Mouse (Mus musculus) myocyte (in vitro differentiated cells): ENCODE results near the gene Csad. TPM values are rescaled to one million over a fixed set of nuclear protein-coding genes. Genes with fewer than 3 reads are reported as not detected.
A peak's percentile ranks its signal among the peaks of the same experiment; 100 is the strongest.

Experiments used
- H3K27me3 ChIP-seq: one replicate; pipeline ENCODE4 v1.6.1; 2011; ENCODE audit not compliant: control insufficient read depth, insufficient read depth, insufficient read length
- H3K36me3 ChIP-seq: one replicate; pipeline ENCODE4 v1.6.1; 2011; ENCODE audit not compliant: control insufficient read depth, insufficient read depth
- H3K4me2 ChIP-seq: one replicate; pipeline ENCODE4 v1.6.1; 2011; ENCODE audit warnings: low read depth, control low read depth
- H3K4me3 ChIP-seq: one replicate; pipeline ENCODE4 v1.5.1; 2011; ENCODE audit warnings: mild to moderate bottlenecking, control low read depth, moderate library complexity
- H3K79me2 ChIP-seq: one replicate; pipeline ENCODE4 v1.6.1; 2011; ENCODE audit not compliant: control insufficient read depth, insufficient read depth
- H3ac ChIP-seq: one replicate; pipeline ENCODE4 v1.6.1; 2011; ENCODE audit not compliant: control insufficient read depth, insufficient read length
- CEBPB ChIP-seq: IDR thresholded peaks from 2 replicates; pipeline ENCODE4 v1.6.1; 2011; ENCODE audit warnings: mild to moderate bottlenecking, moderate library complexity; ENCODE audit not compliant: poor library complexity, insufficient read depth, severe bottlenecking
- E2F4 ChIP-seq: IDR thresholded peaks from one replicate; pipeline ENCODE4 v1.6.1; 2011; ENCODE audit warnings: mild to moderate bottlenecking, control low read depth, moderate library complexity; ENCODE audit not compliant: insufficient read depth
- MAX ChIP-seq: IDR thresholded peaks from one replicate; pipeline ENCODE4 v1.6.1; 2011; ENCODE audit warnings: low read depth, mild to moderate bottlenecking, control low read depth
- MYOD1 ChIP-seq, 3 experiments: IDR thresholded peaks; one replicate each; pipeline ENCODE4 v1.6.1; 2011; ENCODE audit warnings: control low read depth in 2 of 3, low read depth in 2 of 3, mild to moderate bottlenecking in 2 of 3, moderate library complexity in 1 of 3; ENCODE audit not compliant: insufficient read length in 2 of 3, control insufficient read depth in 1 of 3
- MYOG ChIP-seq, 3 experiments: IDR thresholded peaks; one replicate each; pipeline ENCODE4 v1.6.1; 2011; ENCODE audit warnings: control low read depth in 2 of 3, low read depth in 2 of 3, mild to moderate bottlenecking in 2 of 3; ENCODE audit not compliant: insufficient read length in 2 of 3, control insufficient read depth in 1 of 3, insufficient read depth in 1 of 3
- POLR2A ChIP-seq: IDR thresholded peaks from one replicate; pipeline ENCODE4 v1.6.1; 2011; ENCODE audit warnings: low read depth, mild to moderate bottlenecking, control low read depth, moderate library complexity; ENCODE audit not compliant: insufficient read length
- POLR2AphosphoS2 ChIP-seq: IDR thresholded peaks from one replicate; pipeline ENCODE4 v1.6.1; 2011; ENCODE audit warnings: low read depth, control low read depth; ENCODE audit not compliant: insufficient read length
- REST ChIP-seq: IDR thresholded peaks from one replicate; pipeline ENCODE4 v1.6.1; 2011; ENCODE audit warnings: mild to moderate bottlenecking, control low read depth, moderate library complexity; ENCODE audit not compliant: insufficient read depth, insufficient read length
- SRF ChIP-seq: IDR thresholded peaks from one replicate; pipeline ENCODE4 v1.6.1; 2011; ENCODE audit warnings: low read depth; ENCODE audit not compliant: control insufficient read depth, insufficient read length
- TCF12 ChIP-seq: IDR thresholded peaks from one replicate; pipeline ENCODE4 v1.6.1; 2011; ENCODE audit warnings: mild to moderate bottlenecking, control low read depth; ENCODE audit not compliant: poor library complexity, insufficient read depth, severe bottlenecking
- TCF3 ChIP-seq: IDR thresholded peaks from one replicate; pipeline ENCODE4 v1.6.1; 2011; ENCODE audit warnings: low read depth, control low read depth; ENCODE audit not compliant: insufficient read length
- USF1 ChIP-seq: IDR thresholded peaks from one replicate; pipeline ENCODE4 v1.6.1; 2011; ENCODE audit warnings: low read depth, mild to moderate bottlenecking, control low read depth, moderate library complexity
- polyA plus RNA-seq: library from polyadenylated mRNA; unstranded; fragments of >200 nt; fragmentation: generic; extraction: Trizol; gene quantifications from one replicate; pipeline ENCODE4 v1.2.1, GENCODE M21; 2012; ENCODE audit warnings: missing spikeins

The Csad gene
- polyA plus RNA-seq, 1 experiment, result 18.8 TPM

- Histone ChIP-seq H3K79me2 (no peaks in the 10 kb centered on the region), H3K27me3 (no peaks in the 10 kb centered on the region), H3K36me3 (no peaks in the 10 kb centered on the region), H3ac (no peak overlapping the region), H3K4me2 (no peak overlapping the region), H3K4me3 (no peak overlapping the region)
- TF ChIP-seq SRF (no peak), TCF3 (no peak), CEBPB (no peak), TCF12 (no peak), USF1 (no peak), MYOD1 (IDR thresholded peaks at IDR 0.05; ENCODE audit: control insufficient read depth in 1 of 3, insufficient read length in 2 of 3, low read depth in 2 of 3) (no peak), POLR2A (no peak), MAX (no peak), POLR2AphosphoS2 (no peak), MYOG (IDR thresholded peaks at IDR 0.05; ENCODE audit: control insufficient read depth in 1 of 3, insufficient read depth in 1 of 3, insufficient read length in 2 of 3, low read depth in 2 of 3) (no peak), REST (no peak), E2F4 (no peak)
Measured at GRCm38 (mm10) chr15:102173581-102173980, 30.9 kb downstream of the Csad start.

- no peaks in the 10 kb centered on the region for H3K27me3 ChIP-seq
- H3K79me2 ChIP-seq, result no peaks in the 10 kb centered on the region
- no peak overlapping the region for H3ac ChIP-seq
- H3K4me2 ChIP-seq, result no peak overlapping the region
- TF ChIP-seq SRF (no peak), TCF12 (no peak), MYOD1 (IDR thresholded peaks at IDR 0.05; ENCODE audit: control insufficient read depth in 1 of 3, insufficient read length in 2 of 3, low read depth in 2 of 3) (no peak), CEBPB (no peak), POLR2AphosphoS2 (no peak), E2F4 (no peak), REST (no peak), POLR2A (no peak), TCF3 (no peak), USF1 (no peak), MYOG (IDR thresholded peaks at IDR 0.05; ENCODE audit: control insufficient read depth in 1 of 3, insufficient read depth in 1 of 3, insufficient read length in 2 of 3, low read depth in 2 of 3) (no peak), MAX (no peak)
- no peaks in the 10 kb centered on the region for H3K36me3 ChIP-seq
- H3K4me3 ChIP-seq, result no peak overlapping the region
Measured at GRCm38 (mm10) chr15:102169064-102169463, 35.5 kb downstream of the Csad start.

- Histone ChIP-seq H3K36me3 (no peaks in the 10 kb centered on the region), H3K4me3 (no peak overlapping the region), H3ac (no peak overlapping the region), H3K79me2 (no peaks in the 10 kb centered on the region), H3K27me3 (no peaks in the 10 kb centered on the region), H3K4me2 (peak overlapping the region; percentile 55)
- TF ChIP-seq MYOG (IDR thresholded peaks at IDR 0.05; ENCODE audit: control insufficient read depth in 1 of 3, insufficient read depth in 1 of 3, insufficient read length in 2 of 3, low read depth in 2 of 3) (peak in 1 of 3 experiments; percentile 26), POLR2A (no peak), CEBPB (no peak), TCF12 (no peak), MYOD1 (IDR thresholded peaks at IDR 0.05; ENCODE audit: control insufficient read depth in 1 of 3, insufficient read length in 2 of 3, low read depth in 2 of 3) (peak in 2 of 3 experiments; percentile 61), USF1 (no peak), E2F4 (no peak), POLR2AphosphoS2 (no peak)
Measured at GRCm38 (mm10) chr15:102167620-102168021, 36.9 kb downstream of the Csad start.

GRCm38 (mm10) chr15:102165468-102166100 lies 38.9 kb downstream of the Csad start:
- H3ac ChIP-seq, result no peak overlapping the region
- no peak overlapping the region for H3K4me2 ChIP-seq
- H3K4me3 ChIP-seq, result no peak overlapping the region
- no peaks in the 10 kb centered on the region for H3K36me3 ChIP-seq
- no peaks in the 10 kb centered on the region for H3K79me2 ChIP-seq
- TF ChIP-seq MAX, result no peak
- no peak for TF ChIP-seq SRF
- no peak for TF ChIP-seq MYOG (IDR thresholded peaks at IDR 0.05; ENCODE audit: control insufficient read depth in 1 of 3, insufficient read depth in 1 of 3, insufficient read length in 2 of 3, low read depth in 2 of 3)
- TF ChIP-seq POLR2AphosphoS2, result no peak
- TF ChIP-seq E2F4, result no peak
- no peak for TF ChIP-seq TCF3
- TF ChIP-seq POLR2A, result no peak
- TF ChIP-seq TCF12, result no peak
- no peaks in the 10 kb centered on the region for H3K27me3 ChIP-seq
